In genomic region chr3:49944783-49945182, GRCm38 (mm10) we compare ENCODE assay signal across 10 mouse cellular contexts.
DNase-seq lines count a peak whose midpoint lies in the region; ATAC-seq and TF ChIP-seq lines count a peak whose summit lies in the region.
"Had no signal": no experiment of that assay in that cellular context is flagged by ENCODE, and none has a peak within 500 bp of the region (broad histone marks: within the 10 kb centered on the region; RNA-seq: fewer than 3 reads in every experiment).

No protein-coding gene starts in this region.

- no peak for ATAC-seq in hindbrain, postnatal 0 days
- ATAC-seq in hindbrain, embryonic 14.5 days (ENCODE audit: low FRiP score), result no peak

- no peak overlapping the region for H3K4me2 ChIP-seq in hindbrain, postnatal 0 days (ENCODE audit: low read depth, low read length)
- H3K4me2 ChIP-seq in hindbrain, embryonic 14.5 days (replicated peaks), result no peak overlapping the region

- no peak overlapping the region for H3K4me3 ChIP-seq in hindbrain, postnatal 0 days (ENCODE audit: low read length)
- H3K4me3 ChIP-seq in hindbrain, embryonic 14.5 days (replicated peaks; ENCODE audit: low read length), result no peak overlapping the region
- H3K4me3 ChIP-seq: left cerebral cortex, adult 2 months had no signal

- no peak for TF ChIP-seq CTCF in hindbrain, postnatal 0 days (IDR thresholded peaks at IDR 0.05; ENCODE audit: low read depth)

- peak; percentile 54 for DNase-seq in hindbrain, postnatal 0 days (ENCODE audit: low spot score)
- DNase-seq in hindbrain, embryonic 14.5 days (ENCODE audit: low spot score), result no peak
- peak; percentile 13 to 59 for DNase-seq in frontal cortex, postnatal 36 days (ENCODE audit: low spot score in 2 of 2)
- peak; percentile 22 to 32 for DNase-seq in kidney, postnatal 4 days
- DNase-seq in right cerebral cortex, adult 2 months (ENCODE audit: low spot score in 2 of 2), result peak; percentile 8
- no peak for DNase-seq in thymus, postnatal 14 days
- no peak for DNase-seq in thymus, postnatal 10 days (ENCODE audit: low spot score in 2 of 2)
- DNase-seq in spleen, adult 12 weeks (ENCODE audit: low spot score), result no peak
- DNase-seq: cerebellum, adult 2 months had no signal

- H3K36me3 ChIP-seq in hindbrain, postnatal 0 days (ENCODE audit: insufficient read depth, low read length), result no peaks in the 10 kb centered on the region
- H3K36me3 ChIP-seq in hindbrain, embryonic 14.5 days (replicated peaks; ENCODE audit: control insufficient read depth, insufficient read depth), result no peaks in the 10 kb centered on the region

- H3K27ac ChIP-seq in hindbrain, postnatal 0 days, result no peak overlapping the region
- no peak overlapping the region for H3K27ac ChIP-seq in hindbrain, embryonic 14.5 days
- H3K27ac ChIP-seq: left cerebral cortex, adult 2 months had no signal

- no peaks in the 10 kb centered on the region for H3K9me3 ChIP-seq in hindbrain, postnatal 0 days (ENCODE audit: low read length)
- H3K9me3 ChIP-seq in hindbrain, embryonic 14.5 days (ENCODE audit: control insufficient read depth, low read length), result no peaks in the 10 kb centered on the region

- no peaks in the 10 kb centered on the region for H3K4me1 ChIP-seq in hindbrain, postnatal 0 days (ENCODE audit: insufficient read depth, low read length)
- H3K4me1 ChIP-seq in hindbrain, embryonic 14.5 days (replicated peaks; ENCODE audit: control insufficient read depth, insufficient read depth, low read length), result no peaks in the 10 kb centered on the region

- WGBS in hindbrain, postnatal 0 days, result 69% methylated on average over 5 of the region's 5 CpGs
- 92% methylated on average over 5 of the region's 5 CpGs for WGBS in hindbrain, embryonic 14.5 days

- H3K9ac ChIP-seq in hindbrain, postnatal 0 days (replicated peaks; ENCODE audit: low read length), result no peak overlapping the region
- no peak overlapping the region for H3K9ac ChIP-seq in hindbrain, embryonic 14.5 days

- no peaks in the 10 kb centered on the region for H3K27me3 ChIP-seq in hindbrain, postnatal 0 days (ENCODE audit: insufficient read depth, low read length)
- H3K27me3 ChIP-seq in hindbrain, embryonic 14.5 days (ENCODE audit: control insufficient read depth, insufficient read depth, low read length), result no peaks in the 10 kb centered on the region

Comparison
In these comparisons a context has a peak if more than half of its experiments do, and no peak if none do; other contexts are left out.
1. DNase-seq: peak in hindbrain, postnatal 0 days (single experiment), frontal cortex, postnatal 36 days (2 of 2), kidney, postnatal 4 days (2 of 2) and right cerebral cortex, adult 2 months (2 of 2); none in hindbrain, embryonic 14.5 days (single experiment), thymus, postnatal 14 days (single experiment), thymus, postnatal 10 days (0 of 2) and spleen, adult 12 weeks (single experiment).